Mouse (Mus musculus) CH12.LX (cell line): ENCODE measurements around the gene Mcf2l. TPM values are rescaled to one million over a fixed set of nuclear protein-coding genes. Genes with fewer than 3 reads are reported as not detected.

ENCODE experiments used
- DNase-seq: peaks from one replicate; pipeline ENCODE4 v3.0.0-alpha.2; 2013; ENCODE audit errors: extremely low read depth
- H3K27ac ChIP-seq: 2 replicates; pipeline ENCODE4 v1.5.1; 2012; ENCODE audit warnings: low read depth, mild to moderate bottlenecking, control low read depth, moderate library complexity; ENCODE audit not compliant: insufficient read depth
- H3K27me3 ChIP-seq: replicated peaks from 2 replicates; pipeline ENCODE3; 2012; ENCODE audit warnings: inconsistent platforms
- H3K36me3 ChIP-seq, 2 experiments: replicated peaks in 1 of 2; 2 replicates each; pipeline versions ENCODE3 to v1.6.1; 2012; ENCODE audit warnings: inconsistent platforms in 1 of 2, low read length in 1 of 2, mild to moderate bottlenecking in 1 of 2, mixed read lengths in 1 of 2, moderate library complexity in 1 of 2; ENCODE audit not compliant: control insufficient read depth in 1 of 2, insufficient read depth in 1 of 2
- H3K4me1 ChIP-seq, 2 experiments: 2 replicates each; pipeline ENCODE4 v1.6.1; 2012; ENCODE audit warnings: inconsistent platforms in 1 of 2, moderate library complexity in 1 of 2; ENCODE audit not compliant: insufficient read depth in 2 of 2, control insufficient read depth in 1 of 2
- H3K4me2 ChIP-seq: 2 replicates; pipeline ENCODE4 v1.6.1; 2012; ENCODE audit warnings: low read depth, mild to moderate bottlenecking, control low read depth; ENCODE audit not compliant: poor library complexity, insufficient read depth, severe bottlenecking
- H3K4me3 ChIP-seq, 3 experiments: fragments of 150-350 bp in 1 of 3; sonication (generic) in 1 of 3; replicated peaks in 1 of 3; 2 replicates each; pipeline versions ENCODE3 to v1.5.1; 2011 to 2012; ENCODE audit warnings: low read depth in 2 of 3, low read length in 2 of 3, mild to moderate bottlenecking in 2 of 3, moderate library complexity in 2 of 3, control low read depth in 1 of 3, improper control_type of control experiment in 1 of 3, inconsistent platforms in 1 of 3, mixed read lengths in 1 of 3; ENCODE audit not compliant: poor library complexity in 1 of 3
- H3K79me2 ChIP-seq: replicated peaks from 2 replicates; pipeline ENCODE4 v1.6.1; 2012; ENCODE audit warnings: mild to moderate bottlenecking, moderate library complexity; ENCODE audit not compliant: control insufficient read depth, poor library complexity, insufficient read depth, severe bottlenecking; ENCODE audit errors: extremely low read depth
- H3K9ac ChIP-seq: 2 replicates; pipeline ENCODE4 v1.6.1; 2012; ENCODE audit warnings: low read depth, mild to moderate bottlenecking, control low read depth, moderate library complexity; ENCODE audit not compliant: insufficient read depth
- H3K9me3 ChIP-seq: replicated peaks from 2 replicates; pipeline ENCODE3; 2012; ENCODE audit warnings: low read length, inconsistent platforms, mixed read lengths
- CHD1 ChIP-seq: IDR thresholded peaks from 2 replicates; pipeline ENCODE4 v1.6.1; 2012; ENCODE audit warnings: low read depth, low read length, improper control_type of control experiment, inconsistent platforms
- CHD2 ChIP-seq: IDR thresholded peaks from 2 replicates; pipeline ENCODE4 v1.6.1; 2011; ENCODE audit warnings: low read length, improper control_type of control experiment
- ELF1 ChIP-seq: IDR thresholded peaks from 2 replicates; pipeline ENCODE4 v1.6.1; 2014; ENCODE audit warnings: low read depth, mild to moderate bottlenecking, inconsistent platforms, low read length, improper control_type of control experiment
- EP300 ChIP-seq: IDR thresholded peaks from 2 replicates; pipeline ENCODE4 v1.6.1; 2011; ENCODE audit warnings: low read length, improper control_type of control experiment
- ETS1 ChIP-seq: conservative IDR thresholded peaks from 2 replicates; pipeline ENCODE4 v1.6.1; 2012; ENCODE audit warnings: low read depth, mild to moderate bottlenecking, inconsistent platforms, low read length, improper control_type of control experiment, moderate library complexity
- HCFC1 ChIP-seq: IDR thresholded peaks from 2 replicates; pipeline ENCODE4 v1.6.1; 2012; ENCODE audit warnings: low read depth, mild to moderate bottlenecking, inconsistent platforms, low read length, improper control_type of control experiment
- IRF4 ChIP-seq: IDR thresholded peaks from 2 replicates; pipeline ENCODE4 v1.6.1; 2014; ENCODE audit warnings: low read depth, mild to moderate bottlenecking, inconsistent platforms, low read length, improper control_type of control experiment
- JUND ChIP-seq: conservative IDR thresholded peaks from 2 replicates; pipeline ENCODE4 v1.6.1; 2011; ENCODE audit warnings: low read depth, low read length, improper control_type of control experiment
- KAT2A ChIP-seq: IDR thresholded peaks from 2 replicates; pipeline ENCODE4 v1.6.1; 2012; ENCODE audit warnings: low read length, improper control_type of control experiment, inconsistent platforms; ENCODE audit not compliant: insufficient replicate concordance
- MAFK ChIP-seq: IDR thresholded peaks from 2 replicates; pipeline ENCODE4 v1.6.1; 2011; ENCODE audit warnings: low read length, improper control_type of control experiment; ENCODE audit not compliant: insufficient replicate concordance
- MAX ChIP-seq: IDR thresholded peaks from 2 replicates; pipeline ENCODE4 v1.6.1; 2011; ENCODE audit warnings: low read length, improper control_type of control experiment
- MAZ ChIP-seq: IDR thresholded peaks from 2 replicates; pipeline ENCODE4 v1.6.1; 2012; ENCODE audit warnings: low read depth, mild to moderate bottlenecking, inconsistent platforms, low read length, improper control_type of control experiment, moderate library complexity
- MEF2A ChIP-seq: IDR thresholded peaks from 2 replicates; pipeline ENCODE4 v1.6.1; 2014; ENCODE audit warnings: low read depth, mild to moderate bottlenecking, inconsistent platforms, low read length, improper control_type of control experiment, borderline replicate concordance
- NRF1 ChIP-seq: IDR thresholded peaks from 2 replicates; pipeline ENCODE4 v1.6.1; 2014; ENCODE audit warnings: low read depth, mild to moderate bottlenecking, inconsistent platforms, low read length, improper control_type of control experiment, moderate library complexity
- PAX5 ChIP-seq: IDR thresholded peaks from 2 replicates; pipeline ENCODE4 v1.6.1; 2012; ENCODE audit warnings: low read length, inconsistent platforms, mixed read lengths
- POLR2A ChIP-seq: IDR thresholded peaks from 2 replicates; pipeline ENCODE4 v1.6.1; 2011; ENCODE audit warnings: low read depth, mild to moderate bottlenecking, improper control_type of control experiment, low read length
- POLR2AphosphoS2 ChIP-seq: IDR thresholded peaks from 2 replicates; pipeline ENCODE4 v1.6.1; 2011; ENCODE audit warnings: low read depth, low read length, improper control_type of control experiment
- RAD21 ChIP-seq: IDR thresholded peaks from 2 replicates; pipeline ENCODE4 v1.6.1; 2011; ENCODE audit warnings: low read depth, mild to moderate bottlenecking, low read length, improper control_type of control experiment, moderate library complexity
- RCOR1 ChIP-seq: conservative IDR thresholded peaks from 2 replicates; pipeline ENCODE4 v1.6.1; 2012; ENCODE audit warnings: low read depth, mild to moderate bottlenecking, inconsistent platforms, low read length, improper control_type of control experiment
- TBP ChIP-seq: conservative IDR thresholded peaks from 2 replicates; pipeline ENCODE4 v1.6.1; 2011; ENCODE audit warnings: low read depth, low read length, improper control_type of control experiment
- TCF12 ChIP-seq: IDR thresholded peaks from 2 replicates; pipeline ENCODE4 v1.6.1; 2014; ENCODE audit warnings: low read depth, mild to moderate bottlenecking, inconsistent platforms, low read length, improper control_type of control experiment
- UBTF ChIP-seq: IDR thresholded peaks from 2 replicates; pipeline ENCODE4 v1.6.1; 2012; ENCODE audit warnings: low read depth, mild to moderate bottlenecking, inconsistent platforms, low read length, improper control_type of control experiment, moderate library complexity
- USF1 ChIP-seq: IDR thresholded peaks from 2 replicates; pipeline ENCODE4 v1.6.1; 2014; ENCODE audit warnings: low read depth, mild to moderate bottlenecking, inconsistent platforms, low read length, improper control_type of control experiment
- USF2 ChIP-seq: conservative IDR thresholded peaks from 2 replicates; pipeline ENCODE4 v1.6.1; 2011; ENCODE audit warnings: low read depth, low read length, improper control_type of control experiment
- ZC3H11A ChIP-seq: IDR thresholded peaks from 2 replicates; pipeline ENCODE4 v1.6.1; 2012; ENCODE audit warnings: low read depth, mild to moderate bottlenecking, inconsistent platforms, low read length, improper control_type of control experiment
- ZKSCAN1 ChIP-seq: IDR thresholded peaks from 2 replicates; pipeline ENCODE4 v1.6.1; 2012; ENCODE audit warnings: low read depth, inconsistent platforms, low read length, improper control_type of control experiment, borderline replicate concordance
- ZMIZ1 ChIP-seq: IDR thresholded peaks from 2 replicates; pipeline ENCODE4 v1.6.1; 2012; ENCODE audit warnings: low read depth, mild to moderate bottlenecking, inconsistent platforms, low read length, improper control_type of control experiment
- ZNF384 ChIP-seq: IDR thresholded peaks from 2 replicates; pipeline ENCODE4 v1.6.1; 2012; ENCODE audit warnings: low read depth, low read length, improper control_type of control experiment, inconsistent platforms
- dilution Hi-C: fragments of 300-500 bp; cut with MboI; formaldehyde crosslinking; loops from 2 replicates; pipeline ENCODE4 v1.14.3; 2020; ENCODE audit warnings: low sequenced_read_pairs; ENCODE audit not compliant: extremely low pct_unique_long_range_greater_than_20kb, extremely low pct_ligation_motif_present
- in situ Hi-C: fragments of 300-500 bp; cut with MboI; formaldehyde crosslinking; loops from 3 replicates; pipeline ENCODE4 v1.14.3; 2019; ENCODE audit warnings: low sequenced_read_pairs, low pct_ligation_motif_present, low pct_unique_long_range_greater_than_20kb, mixed read lengths
- polyA plus RNA-seq: library from polyadenylated mRNA; unstranded; fragments of >175 nt; gene quantifications from 2 replicates; pipeline ENCODE4 v1.2.1, GENCODE M21; 2012; ENCODE audit warnings: low read depth; ENCODE audit not compliant: insufficient read length
- total RNA-seq, 2 experiments: library from RNA; depleted of rRNA; stranded (reverse); fragments of 300-350 nt in 1 of 2; fragments of >200 nt in 1 of 2; gene quantifications; 2 replicates each; pipeline ENCODE4 v1.2.3; 2012 to 2014

Mcf2l gene
- total and polyA plus RNA-seq, 3 experiments, result not detected

GRCm38 (mm10) chr8:12893797-12894578 is 20.4 kb downstream of the Mcf2l start:
- H3K36me3 ChIP-seq, result no peaks in the 10 kb centered on the region
- H3K4me2 ChIP-seq, result no peak overlapping the region
- in situ Hi-C loops, result no loop called here
- no peak overlapping the region for H3K4me3 ChIP-seq
- H3K27me3 ChIP-seq, result peaks cover 96% of the 10 kb centered on the region
- H3K79me2 ChIP-seq, result no peaks in the 10 kb centered on the region
- H3K9ac ChIP-seq, result no peak overlapping the region
- dilution Hi-C loops, result no loop called here
- no peak for TF ChIP-seq RCOR1
- no peak for TF ChIP-seq MEF2A
- no peak for TF ChIP-seq POLR2A
- TF ChIP-seq JUND, result no peak
- no peak for TF ChIP-seq ZC3H11A
- TF ChIP-seq TCF12, result no peak
- no peak for TF ChIP-seq NRF1
- TF ChIP-seq CHD1, result no peak
- TF ChIP-seq CHD2, result no peak
- no peak for TF ChIP-seq POLR2AphosphoS2
- no peak for TF ChIP-seq ZMIZ1
- TF ChIP-seq USF2, result no peak
- TF ChIP-seq EP300, result no peak
- TF ChIP-seq MAZ, result no peak
- TF ChIP-seq ETS1, result no peak
- no peak for TF ChIP-seq UBTF
- no peak for TF ChIP-seq USF1
- TF ChIP-seq HCFC1, result no peak
- no peak for TF ChIP-seq MAX
- TF ChIP-seq, all 38 proteins: peak for 0
- 0 out of 4 replicates have a peak, but pooled peaks cover 0 to under 1% of the 10 kb centered on the region in 2 experiments for H3K4me1 ChIP-seq
- H3K27ac ChIP-seq, result no peak overlapping the region
- H3K9me3 ChIP-seq, result no peaks in the 10 kb centered on the region
- DNase-seq, result no peak

GRCm38 (mm10) chr8:12894783-12895534 is 21.4 kb downstream of the Mcf2l start:
- Histone ChIP-seq H3K9ac (no peak overlapping the region), H3K4me2 (no peak overlapping the region), H3K9me3 (no peaks in the 10 kb centered on the region), H3K79me2 (no peaks in the 10 kb centered on the region), H3K4me3 (no peak overlapping the region), H3K27me3 (peaks cover 96% of the 10 kb centered on the region), H3K27ac (no peak overlapping the region), H3K36me3 (no peaks in the 10 kb centered on the region), H3K4me1 (0 out of 4 replicates have a peak, but pooled peaks cover 0 to 3% of the 10 kb centered on the region in 2 experiments)
- TF ChIP-seq ZMIZ1 (no peak), MEF2A (no peak), HCFC1 (no peak), PAX5 (no peak), ZKSCAN1 (no peak), ELF1 (no peak), MAFK (no peak), RAD21 (no peak), KAT2A (no peak), ZNF384 (no peak), IRF4 (no peak), CHD2 (no peak), TBP (no peak)
- no peak for DNase-seq
- in situ Hi-C loops (no loop called here), dilution Hi-C loops (no loop called here)
